Mouse (Mus musculus) CH12.LX (cell line): ENCODE measurements around the gene Vhl.

Source experiments
- CTCF ChIP-seq, 2 experiments: IDR thresholded peaks in 1 of 2; conservative IDR thresholded peaks in 1 of 2; 2 replicates each; pipeline ENCODE4 v1.5.1; 2011 to 2012; ENCODE audit warnings: low read depth in 2 of 2, low read length in 2 of 2, improper control_type of control experiment in 1 of 2, inconsistent platforms in 1 of 2, mild to moderate bottlenecking in 1 of 2, moderate library complexity in 1 of 2
- EP300 ChIP-seq: IDR thresholded peaks from 2 replicates; pipeline ENCODE4 v1.6.1; 2011; ENCODE audit warnings: low read length, improper control_type of control experiment
- ZKSCAN1 ChIP-seq: IDR thresholded peaks from 2 replicates; pipeline ENCODE4 v1.6.1; 2012; ENCODE audit warnings: low read depth, inconsistent platforms, low read length, improper control_type of control experiment, borderline replicate concordance

GRCm38 (mm10) chr6:113608871-113609270, 14.9 kb upstream of the Vhl start:
- TF ChIP-seq CTCF (conservative IDR thresholded peaks at IDR 0.05 in 1 of 2, IDR thresholded peaks at IDR 0.05 in 1 of 2; ENCODE audit: low read depth in 2 of 2, low read length in 2 of 2) (no peak), ZKSCAN1 (no peak), EP300 (no peak)
